Mouse (Mus musculus): ENCODE results near the gene Cyyr1. TPM values are rescaled to one million over a fixed set of nuclear protein-coding genes. Genes with fewer than 3 reads are reported as not detected.

Cyyr1 gene
- total and polyA plus RNA-seq, 2 experiments from 2014 or later = 1.5 to 2.2 TPM

DNA sequence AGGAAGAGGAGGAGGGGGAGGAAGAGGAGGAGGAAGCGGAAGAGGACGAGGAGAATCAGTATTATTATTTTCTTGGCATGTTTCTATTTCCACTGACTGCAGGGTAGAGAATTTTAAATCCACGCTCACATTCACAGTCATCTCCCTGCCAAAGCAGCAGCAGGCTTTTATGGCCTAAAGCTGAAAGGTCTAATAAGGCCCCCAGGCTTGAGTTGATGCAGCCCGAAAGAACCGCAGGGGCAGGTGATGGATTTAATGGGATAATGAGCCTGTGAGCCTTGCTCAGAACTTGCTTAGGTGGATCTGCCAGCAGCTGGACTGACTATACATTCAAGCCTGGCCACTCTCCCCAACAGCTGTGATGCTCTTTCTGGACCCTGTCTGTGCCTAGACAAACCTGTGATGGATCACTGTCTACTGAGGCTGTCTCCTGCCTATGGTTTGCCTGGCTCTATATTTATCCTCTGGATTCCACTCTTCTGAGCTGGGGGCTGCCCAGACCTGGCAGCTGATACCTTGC, 78.6 kb downstream of the Cyyr1 start:
- Histone ChIP-seq H3K36me3 (ENCODE audit: insufficient read depth, low read length) (no peaks in the 10 kb centered on the region), H3K27ac (no peak overlapping the region), H3K9me3 (ENCODE audit: low read length) (no peaks in the 10 kb centered on the region), H3K4me1 (ENCODE audit: insufficient read depth, low read length) (no peaks in the 10 kb centered on the region), H3K27me3 (ENCODE audit: insufficient read depth, low read length) (no peaks in the 10 kb centered on the region), H3K9ac (replicated peaks; ENCODE audit: low read length) (no peak overlapping the region), H3K4me2 (ENCODE audit: low read depth, low read length) (no peak overlapping the region), H3K4me3 (ENCODE audit: low read length) (no peak overlapping the region)
- TF ChIP-seq CTCF (IDR thresholded peaks at IDR 0.05; ENCODE audit: low read depth) = no peak
- ATAC-seq = no peak
- 52% methylated on average over 5 of the region's 5 CpGs for WGBS
- no peak for DNase-seq (ENCODE audit: low spot score)

DNA sequence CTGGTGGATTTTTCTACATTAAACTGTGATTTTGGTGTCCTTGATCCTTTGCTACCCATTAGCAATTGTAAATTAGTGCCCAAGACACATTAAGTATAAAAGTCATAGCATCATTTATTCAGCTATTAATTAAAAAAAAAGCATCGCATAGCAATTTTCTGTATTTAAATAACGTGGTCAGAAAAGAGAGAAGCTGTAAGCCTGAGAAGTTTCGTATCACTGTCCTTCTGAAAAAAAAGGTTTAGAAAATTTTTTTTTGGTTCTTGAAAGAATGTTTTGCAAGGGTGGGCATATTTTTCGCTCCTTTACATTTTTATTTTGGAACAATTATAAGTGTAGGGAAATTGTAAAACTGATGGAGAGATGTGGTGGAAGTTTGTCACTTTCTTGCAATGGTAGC, 83.1 kb downstream of the Cyyr1 start:
- Histone ChIP-seq H3K4me2 (ENCODE audit: low read depth, low read length) (no peak overlapping the region), H3K4me1 (ENCODE audit: insufficient read depth, low read length) (no peaks in the 10 kb centered on the region), H3K4me3 (ENCODE audit: low read length) (no peak overlapping the region), H3K9ac (replicated peaks; ENCODE audit: low read length) (no peak overlapping the region), H3K27ac (no peak overlapping the region), H3K27me3 (ENCODE audit: insufficient read depth, low read length) (no peaks in the 10 kb centered on the region), H3K36me3 (ENCODE audit: insufficient read depth, low read length) (no peaks in the 10 kb centered on the region), H3K9me3 (ENCODE audit: low read length) (no peaks in the 10 kb centered on the region)
- no peak for TF ChIP-seq CTCF (IDR thresholded peaks at IDR 0.05; ENCODE audit: low read depth)
- ATAC-seq (no peak), DNase-seq (ENCODE audit: low spot score) (no peak)
- WGBS = 88% methylated on average over 4 of the region's 4 CpGs

DNA sequence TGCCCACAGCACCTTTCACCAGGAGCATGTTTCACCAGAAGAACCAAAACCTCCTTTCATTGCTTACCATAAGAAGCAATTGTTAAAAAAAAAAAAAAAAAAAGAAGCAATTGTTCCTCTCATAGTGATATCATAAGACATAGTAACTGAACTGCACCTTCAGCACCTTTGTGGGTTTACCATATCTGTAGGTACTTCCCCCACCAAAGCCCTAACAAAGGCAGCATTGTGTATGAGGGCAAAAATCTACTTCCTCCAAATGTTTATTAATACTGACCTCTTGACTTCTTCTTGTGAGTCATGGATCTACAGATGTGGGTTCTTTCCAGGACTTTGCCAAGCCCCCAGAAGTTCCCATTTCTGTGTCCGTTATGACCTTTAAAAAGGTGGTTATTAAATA, 98.2 kb downstream of the Cyyr1 start:
- no peak for ATAC-seq
- Histone ChIP-seq H3K4me3 (ENCODE audit: low read length) (no peak overlapping the region), H3K27ac (no peak overlapping the region), H3K36me3 (ENCODE audit: insufficient read depth, low read length) (no peaks in the 10 kb centered on the region), H3K27me3 (ENCODE audit: insufficient read depth, low read length) (no peaks in the 10 kb centered on the region), H3K9ac (replicated peaks; ENCODE audit: low read length) (no peak overlapping the region), H3K9me3 (ENCODE audit: low read length) (no peaks in the 10 kb centered on the region), H3K4me1 (ENCODE audit: insufficient read depth, low read length) (no peaks in the 10 kb centered on the region), H3K4me2 (ENCODE audit: low read depth, low read length) (no peak overlapping the region)
- 92% methylated on average over 1 of the region's 1 CpGs for WGBS
- no peak for TF ChIP-seq CTCF (IDR thresholded peaks at IDR 0.05; ENCODE audit: low read depth)
- DNase-seq (ENCODE audit: low spot score) = no peak

DNA sequence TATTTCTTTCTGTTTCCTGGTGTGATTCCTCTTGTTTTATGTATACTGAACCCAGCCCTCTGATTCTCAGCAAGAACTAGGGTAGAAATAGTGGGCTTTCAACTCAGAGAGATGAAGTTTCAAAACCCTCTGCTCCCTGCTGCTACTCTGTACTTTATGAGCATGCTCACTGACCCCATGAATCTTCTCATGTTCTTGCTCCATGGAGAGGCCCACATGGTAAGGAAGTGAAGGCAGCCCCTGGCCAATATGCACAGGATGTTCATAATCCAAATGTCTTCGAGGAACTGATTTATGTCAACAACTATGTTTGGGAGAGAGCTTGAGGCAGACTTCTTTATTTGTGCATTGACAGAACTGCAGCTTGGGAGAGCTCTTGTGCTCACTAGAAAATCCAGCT, 106.9 kb downstream of the Cyyr1 start:
- Histone ChIP-seq H3K4me3 (ENCODE audit: low read length) (no peak overlapping the region), H3K27ac (no peak overlapping the region), H3K4me1 (ENCODE audit: insufficient read depth, low read length) (no peaks in the 10 kb centered on the region), H3K4me2 (ENCODE audit: low read depth, low read length) (no peak overlapping the region), H3K27me3 (ENCODE audit: insufficient read depth, low read length) (no peaks in the 10 kb centered on the region), H3K9ac (replicated peaks; ENCODE audit: low read length) (no peak overlapping the region), H3K36me3 (ENCODE audit: insufficient read depth, low read length) (no peaks in the 10 kb centered on the region), H3K9me3 (ENCODE audit: low read length) (no peaks in the 10 kb centered on the region)
- no peak for DNase-seq (ENCODE audit: low spot score)
- ATAC-seq = no peak
- no peak for TF ChIP-seq CTCF (IDR thresholded peaks at IDR 0.05; ENCODE audit: low read depth)
- 80% methylated on average over 1 of the region's 1 CpGs for WGBS

DNA sequence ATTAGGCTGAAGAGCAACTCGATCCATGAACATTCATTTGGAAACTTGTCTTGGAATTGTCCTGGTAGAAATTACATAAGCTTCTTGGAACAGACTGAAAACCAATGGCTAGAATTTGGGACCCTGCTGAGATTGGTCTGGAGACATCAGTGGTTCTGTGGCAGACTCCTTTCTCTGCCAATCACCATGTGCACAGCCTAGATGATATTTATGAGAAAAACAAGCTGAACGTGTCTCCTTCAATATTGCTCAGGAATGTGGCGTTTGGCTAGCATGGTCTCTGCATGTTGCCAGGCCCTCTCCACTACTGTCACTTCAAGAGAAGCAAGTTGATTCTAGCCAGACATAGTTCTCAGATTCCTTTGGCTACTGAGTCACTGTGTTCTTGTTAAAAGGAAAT, 107.4 kb downstream of the Cyyr1 start:
- H3K4me2 ChIP-seq (ENCODE audit: low read depth, low read length) = no peak overlapping the region
- 58% methylated on average over 3 of the region's 3 CpGs for WGBS
- no peak overlapping the region for H3K4me3 ChIP-seq (ENCODE audit: low read length)
- no peak for TF ChIP-seq CTCF (IDR thresholded peaks at IDR 0.05; ENCODE audit: low read depth)
- H3K36me3 ChIP-seq (ENCODE audit: insufficient read depth, low read length) = no peaks in the 10 kb centered on the region
- H3K27ac ChIP-seq = no peak overlapping the region
- ATAC-seq (no peak), DNase-seq (ENCODE audit: low spot score) (no peak)
- no peaks in the 10 kb centered on the region for H3K9me3 ChIP-seq (ENCODE audit: low read length)
- H3K9ac ChIP-seq (replicated peaks; ENCODE audit: low read length) = no peak overlapping the region
- H3K4me1 ChIP-seq (ENCODE audit: insufficient read depth, low read length) = no peaks in the 10 kb centered on the region
- H3K27me3 ChIP-seq (ENCODE audit: insufficient read depth, low read length) = no peaks in the 10 kb centered on the region

DNA sequence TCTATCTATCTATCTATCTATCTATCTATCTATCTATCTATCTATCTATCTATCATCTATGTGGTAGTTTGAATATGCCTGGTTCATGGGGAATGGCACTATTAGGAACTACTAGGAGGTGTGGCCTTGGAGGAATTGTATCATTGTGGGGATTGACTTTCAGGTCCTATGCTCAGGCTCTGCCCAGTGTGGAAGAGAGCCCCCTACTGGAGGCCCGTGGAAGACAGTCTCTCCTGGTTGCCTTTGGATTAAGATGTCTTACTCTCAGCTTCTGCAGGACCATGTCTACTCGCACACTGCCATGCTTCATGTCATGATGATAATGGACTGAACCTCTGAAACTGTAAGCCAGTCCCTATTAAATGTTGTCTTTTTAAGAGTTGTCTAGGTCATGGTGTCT, 117.8 kb downstream of the Cyyr1 start:
- WGBS = 61% methylated on average over 2 of the region's 2 CpGs
- Histone ChIP-seq H3K4me2 (ENCODE audit: low read depth, low read length) (no peak overlapping the region), H3K36me3 (ENCODE audit: insufficient read depth, low read length) (no peaks in the 10 kb centered on the region), H3K9ac (replicated peaks; ENCODE audit: low read length) (no peak overlapping the region), H3K27ac (no peak overlapping the region), H3K27me3 (ENCODE audit: insufficient read depth, low read length) (no peaks in the 10 kb centered on the region), H3K9me3 (ENCODE audit: low read length) (no peaks in the 10 kb centered on the region), H3K4me3 (ENCODE audit: low read length) (no peak overlapping the region), H3K4me1 (ENCODE audit: insufficient read depth, low read length) (no peaks in the 10 kb centered on the region)
- no peak for DNase-seq (ENCODE audit: low spot score)
- TF ChIP-seq CTCF (IDR thresholded peaks at IDR 0.05; ENCODE audit: low read depth) = peak; percentile 11; the same call in 1 of the 2 replicates
- ATAC-seq = no peak

DNA sequence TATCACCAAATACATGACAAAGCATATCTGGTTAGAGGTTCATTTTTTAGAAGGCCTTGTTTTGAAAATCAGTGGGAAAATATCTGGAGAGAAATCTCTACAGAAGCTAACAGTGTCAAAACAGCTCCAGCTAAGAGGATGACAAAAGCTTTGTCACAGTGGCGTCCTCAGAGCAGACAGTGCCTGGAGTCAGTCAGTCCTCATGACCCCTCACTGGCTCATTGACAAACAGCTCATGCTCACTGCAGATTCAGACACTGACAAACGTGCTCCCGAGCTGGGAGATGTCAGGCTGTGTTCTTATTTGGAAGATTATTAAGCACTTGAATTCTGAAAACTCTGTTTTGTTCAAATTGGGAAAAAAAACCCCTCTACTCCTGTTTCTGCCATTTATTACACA, 124.0 kb downstream of the Cyyr1 start:
- Histone ChIP-seq H3K4me3 (ENCODE audit: low read length) (no peak overlapping the region), H3K36me3 (ENCODE audit: insufficient read depth, low read length) (no peaks in the 10 kb centered on the region), H3K9ac (replicated peaks; ENCODE audit: low read length) (no peak overlapping the region), H3K27me3 (ENCODE audit: insufficient read depth, low read length) (no peaks in the 10 kb centered on the region), H3K27ac (no peak overlapping the region), H3K4me1 (ENCODE audit: insufficient read depth, low read length) (no peaks in the 10 kb centered on the region), H3K9me3 (ENCODE audit: low read length) (no peaks in the 10 kb centered on the region), H3K4me2 (ENCODE audit: low read depth, low read length) (no peak overlapping the region)
- DNase-seq (ENCODE audit: low spot score) (peak; percentile 40), ATAC-seq (peak; percentile 63)
- TF ChIP-seq CTCF (IDR thresholded peaks at IDR 0.05; ENCODE audit: low read depth) = no peak
- WGBS = 8% methylated on average over 3 of the region's 3 CpGs
